Mouse (Mus musculus) right cerebral cortex, postnatal 4 days (tissue): ENCODE measurements around the gene Exph5.

ENCODE experiments used
- DNase-seq: peaks from one replicate; pipeline ENCODE4 v3.0.0-alpha.2; 2022

Gene Exph5

DNA sequence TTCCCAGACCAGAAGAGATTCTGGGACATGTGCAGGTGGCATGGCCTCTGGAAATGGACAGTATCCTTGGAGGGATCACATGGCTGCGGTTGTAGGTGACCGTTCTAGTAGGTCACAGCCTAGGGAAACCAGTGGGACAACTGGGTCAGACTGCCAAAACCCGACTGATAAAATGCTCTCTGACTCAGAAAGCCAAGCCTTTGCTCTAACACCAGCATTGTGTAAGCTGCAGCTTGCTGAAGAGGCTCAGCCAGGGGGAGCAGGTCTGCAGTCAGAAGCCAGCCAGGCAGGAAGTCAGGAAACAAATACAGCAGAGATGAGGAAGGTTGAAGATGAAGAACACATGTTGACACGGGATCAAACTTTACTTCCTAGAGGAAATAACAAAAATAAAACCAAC lies 74.4 kb downstream of the Exph5 start:
- no peak for DNase-seq

- no peak for DNase-seq
Observed at GRCm38 (mm10) chr9:53376820-53377219, 75.3 kb downstream of the Exph5 start.

- no peak for DNase-seq
Observed at GRCm38 (mm10) chr9:53377597-53377996, 76.1 kb downstream of the Exph5 start.

- DNase-seq: no peak
Observed at GRCm38 (mm10) chr9:53378171-53378570, 76.7 kb downstream of the Exph5 start.

- DNase-seq: no peak
Observed at GRCm38 (mm10) chr9:53380595-53380994, 79.1 kb downstream of the Exph5 start.

GRCm38 (mm10) chr9:53381113-53381615 lies 79.7 kb downstream of the Exph5 start:
- DNase-seq: no peak

GRCm38 (mm10) chr9:53383951-53384866 lies 82.7 kb downstream of the Exph5 start, which contains the start of gene Kdelc2:
Gene Kdelc2, plus strand, starts transcription at chr9:53384025.
- peak; percentile 65 for DNase-seq

GRCm38 (mm10) chr9:53384873-53385272 lies 83.4 kb downstream of the Exph5 start:
- DNase-seq: peak; percentile 40

DNA sequence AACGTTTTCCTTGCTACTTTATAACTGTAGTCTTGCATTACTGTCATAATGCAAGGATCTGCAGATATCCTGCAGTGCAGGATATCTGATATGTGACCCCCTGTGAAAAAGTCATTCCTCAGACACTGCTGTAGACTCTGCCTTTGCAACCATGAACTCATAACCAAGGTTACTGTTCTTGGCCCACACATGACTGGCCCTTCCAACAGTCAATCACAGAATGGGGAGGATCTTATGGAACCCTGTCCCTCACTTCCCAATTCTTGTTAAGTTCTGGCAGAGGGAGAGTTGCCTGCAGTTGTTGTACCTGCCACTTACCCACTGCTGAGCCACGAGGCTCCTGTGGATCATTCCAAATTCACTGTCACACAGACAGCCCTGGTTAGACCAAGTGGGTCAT lies 86.0 kb downstream of the Exph5 start:
- no peak for DNase-seq

DNA sequence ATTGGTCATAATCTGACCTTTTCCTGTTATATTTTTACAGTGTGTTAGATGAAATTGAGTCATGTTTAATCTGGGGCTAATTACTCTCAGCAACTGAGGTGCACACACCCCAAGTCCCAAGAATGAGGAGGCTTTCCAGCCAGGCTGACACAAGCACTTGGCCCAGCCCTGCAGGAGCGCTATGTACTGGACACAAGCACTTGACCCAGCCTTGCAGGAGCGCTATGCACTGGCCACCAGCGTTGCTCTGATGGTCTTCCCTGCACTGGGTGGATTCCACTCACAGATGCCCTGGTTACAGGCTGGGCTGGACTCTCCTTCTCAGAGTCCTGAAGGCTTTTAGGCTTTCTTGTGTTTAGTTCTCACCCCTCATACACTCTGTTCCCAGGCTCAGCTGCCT lies 87.6 kb downstream of the Exph5 start:
- no peak for DNase-seq

GRCm38 (mm10) chr9:53390136-53390535 lies 88.7 kb downstream of the Exph5 start:
- DNase-seq: no peak

GRCm38 (mm10) chr9:53397685-53398387 lies 96.4 kb downstream of the Exph5 start:
- DNase-seq: no peak

DNA sequence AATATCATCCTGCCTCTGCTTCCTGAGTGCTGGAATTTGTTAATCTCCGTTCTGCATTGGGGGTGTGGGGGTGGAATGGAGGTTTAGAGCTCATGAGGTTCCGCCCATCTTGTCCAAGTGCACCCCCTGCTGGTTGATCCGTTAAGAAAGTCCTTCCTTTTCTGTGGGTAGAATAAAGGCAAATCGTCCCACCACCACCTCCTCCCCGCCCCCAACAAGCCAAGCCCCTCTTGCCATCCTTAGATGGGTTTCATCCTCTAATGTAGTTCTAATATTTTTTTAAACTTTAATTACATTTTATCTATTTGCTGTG lies 96.9 kb downstream of the Exph5 start:
- DNase-seq: peak; percentile 68

GRCm38 (mm10) chr9:53399537-53399936 lies 98.1 kb downstream of the Exph5 start:
- no peak for DNase-seq

GRCm38 (mm10) chr9:53400696-53401095 lies 99.2 kb downstream of the Exph5 start:
- no peak for DNase-seq

DNA sequence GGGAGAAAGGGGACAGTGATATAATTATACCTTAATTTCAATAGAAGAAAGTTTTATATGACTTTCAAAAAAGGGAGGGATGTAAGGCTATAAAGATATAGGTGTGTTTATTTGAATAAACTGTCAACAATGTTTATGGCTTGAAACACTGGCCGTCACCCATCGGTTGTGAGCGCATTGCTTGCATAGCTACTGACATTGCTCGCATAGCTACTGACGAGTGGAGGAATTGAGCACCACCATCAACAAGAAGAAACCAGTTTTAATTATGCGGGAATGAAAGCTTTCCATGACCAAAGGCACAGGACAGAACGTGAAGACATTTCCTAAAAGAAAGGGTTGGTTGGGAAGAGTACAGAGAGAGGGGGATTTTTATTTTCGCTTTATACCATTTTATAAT lies 99.7 kb downstream of the Exph5 start:
- DNase-seq: no peak

DNA sequence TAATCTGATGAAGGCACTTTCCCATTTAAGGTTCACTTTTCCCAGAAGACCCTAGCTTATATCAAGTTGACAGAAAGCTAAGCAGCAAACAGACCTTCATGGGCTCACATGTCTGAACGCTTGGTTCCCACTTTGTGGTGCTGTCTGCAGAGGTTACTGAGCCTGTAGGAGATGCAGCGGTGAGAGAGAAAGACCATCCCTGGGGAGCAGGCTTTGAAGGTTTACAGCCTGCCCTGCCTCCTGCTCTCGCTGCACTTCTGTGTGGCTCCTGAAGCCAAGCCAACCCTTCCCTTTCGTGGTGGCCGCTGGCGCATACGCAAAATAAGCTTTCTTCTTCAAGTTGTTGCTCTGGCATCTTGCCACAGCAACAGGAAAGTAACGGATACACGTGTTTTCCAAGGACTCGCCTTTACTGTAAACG lies 100.8 kb downstream of the Exph5 start, which contains the start of gene 4930550C14Rik:
TSS of gene 4930550C14Rik (plus strand) at position 35 of the 421 bp plus-strand sequence.
- no peak for DNase-seq

- no peak for DNase-seq
Observed at GRCm38 (mm10) chr9:53402991-53403390, 101.5 kb downstream of the Exph5 start.

DNA sequence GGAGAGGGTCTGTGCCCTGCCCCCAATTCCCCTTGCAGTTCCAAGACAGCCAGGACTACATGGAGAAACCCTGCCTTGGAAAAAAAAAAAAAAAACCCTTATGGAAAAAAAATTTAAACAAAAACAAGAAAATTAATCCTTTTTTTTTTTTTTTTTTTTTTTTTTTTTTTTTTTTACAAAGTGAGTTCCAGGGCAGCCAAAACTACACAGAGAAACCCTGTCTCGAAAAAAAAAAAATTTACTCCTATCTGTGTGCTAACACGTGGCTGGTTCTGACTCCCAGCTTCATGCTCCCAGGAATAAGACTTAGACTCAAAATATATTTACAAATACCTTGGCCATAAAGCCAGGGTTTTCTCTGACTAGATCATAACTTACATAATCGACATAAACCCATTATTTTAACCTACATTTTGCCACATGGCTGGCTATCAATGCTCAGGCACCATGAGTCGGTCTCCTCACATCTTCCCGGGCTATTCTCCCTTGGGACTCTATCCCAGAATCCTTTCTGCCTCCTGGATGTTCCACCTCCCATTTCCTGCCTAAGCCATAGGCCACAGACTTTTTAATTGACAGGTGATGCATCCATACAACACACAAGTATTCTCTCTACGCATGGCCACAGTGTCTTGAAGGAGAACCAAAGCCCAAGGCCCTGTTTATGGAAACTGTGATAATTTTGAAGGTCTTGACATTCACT lies 102.7 kb downstream of the Exph5 start:
- DNase-seq: no peak

DNA sequence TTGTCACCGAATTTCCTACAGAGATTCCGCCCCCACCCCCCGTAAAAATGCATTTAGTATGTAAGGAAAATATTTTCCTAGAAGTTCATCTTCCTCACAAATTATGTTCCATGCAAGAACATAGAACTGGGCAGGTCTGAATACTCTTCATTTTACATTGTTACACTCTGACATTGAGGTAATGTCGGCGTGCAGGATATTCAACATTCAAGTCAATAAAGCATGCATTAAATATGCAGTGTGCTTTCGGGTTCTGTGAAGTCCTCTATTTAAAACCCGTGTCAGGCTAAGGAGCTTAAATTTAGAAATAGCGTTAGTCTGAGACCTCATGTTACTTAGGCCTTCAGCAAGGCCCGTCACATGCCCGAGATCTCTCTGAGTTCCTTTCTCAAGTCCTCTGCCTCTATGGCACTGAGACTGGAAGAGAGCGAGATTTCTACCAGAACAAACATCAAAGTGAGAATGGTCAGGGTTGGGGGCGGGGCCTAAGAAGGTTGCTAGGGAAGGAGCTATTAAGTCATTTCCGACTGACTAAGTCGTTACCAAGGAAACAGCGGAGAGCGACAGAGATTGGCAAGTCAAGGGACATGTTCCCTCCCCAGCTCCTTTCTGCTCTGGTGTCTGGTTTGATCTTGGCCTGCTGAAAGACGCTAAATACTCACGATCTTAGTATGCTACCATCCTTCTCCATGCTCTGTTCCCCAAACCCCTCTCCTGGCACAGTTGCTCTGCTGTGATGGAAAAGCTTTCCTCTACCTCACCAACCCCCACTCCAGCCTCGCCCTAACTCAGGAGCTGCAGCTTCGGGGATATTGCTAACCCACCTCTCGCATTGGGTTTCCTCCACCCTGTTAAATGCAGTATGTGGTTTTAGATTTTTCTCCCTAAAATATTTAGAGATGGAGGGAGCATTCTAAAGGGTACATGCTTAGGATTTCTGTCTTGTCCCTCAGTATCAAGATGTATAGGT lies 103.6 kb downstream of the Exph5 start:
- DNase-seq: peak; percentile 73

DNA sequence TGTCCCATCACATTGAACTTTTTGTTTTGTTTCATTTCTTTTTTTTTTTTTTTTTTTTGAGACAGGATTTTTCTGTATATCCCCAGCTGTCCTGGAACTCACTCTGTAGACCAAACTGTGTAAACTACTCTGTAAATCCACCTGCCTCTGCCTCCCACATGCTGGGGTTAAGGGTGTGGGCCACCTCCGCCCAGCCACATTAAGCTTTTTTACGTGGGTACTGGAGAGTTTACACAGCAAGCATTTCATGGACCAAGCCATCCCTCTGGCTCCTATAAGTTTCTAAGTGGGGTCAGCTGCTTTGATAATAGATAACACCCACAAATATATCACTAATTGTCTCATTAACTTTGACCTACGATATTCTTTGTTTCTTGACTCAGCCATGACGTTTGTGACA lies 107.1 kb downstream of the Exph5 start:
- no peak for DNase-seq

GRCm38 (mm10) chr9:53408953-53409361 lies 107.5 kb downstream of the Exph5 start:
- no peak for DNase-seq
